Mouse (Mus musculus) granulocyte monocyte progenitor cell, adult 5-6 weeks (primary cell): Measurements from ENCODE around the gene Mall. TPM values are rescaled to one million over a fixed set of nuclear protein-coding genes. Genes with fewer than 3 reads are reported as not detected.

Experiments
- ATAC-seq: replicated peaks from 2 replicates; pipeline ENCODE4 v1.8.0; 2016; ENCODE audit warnings: mild to moderate bottlenecking, moderate TSS enrichment, inconsistent platforms; ENCODE audit not compliant: poor library complexity, severe bottlenecking
- total RNA-seq, 2 experiments: library from RNA; stranded (forward) in 1 of 2; stranded (reverse) in 1 of 2; fragments of 200-712, 200-1000 nt in 1 of 2; fragments of >200 nt in 1 of 2; fragmentation: Nextera tagmentation in 1 of 2; gene quantifications; 2 replicates each; pipeline ENCODE4 v1.2.3; 2014 to 2017

Gene Mall
- total RNA-seq, 2 experiments from 2014 or later = not detected

GRCm38 (mm10) chr2:127734889-127735288 lies 5.2 kb upstream of the Mall start:
- no peak for ATAC-seq

GRCm38 (mm10) chr2:127730301-127730997 lies 717 bp upstream of the Mall start:
- no peak for ATAC-seq

GRCm38 (mm10) chr2:127728661-127729450 lies 876 bp downstream of the Mall start:
- ATAC-seq = no peak

- no peak for ATAC-seq
Measured at GRCm38 (mm10) chr2:127728146-127728545, 1.6 kb downstream of the Mall start.

GRCm38 (mm10) chr2:127723193-127723592 lies 6.5 kb downstream of the Mall start:
- peak; percentile 31; the same call in 1 of the 2 replicates for ATAC-seq

GRCm38 (mm10) chr2:127722176-127722892 lies 7.4 kb downstream of the Mall start:
- ATAC-seq = peak; percentile 52

GRCm38 (mm10) chr2:127718839-127719468 lies 10.8 kb downstream of the Mall start:
- ATAC-seq = 0 out of 2 replicates have a peak, but pooled peaks have one; percentile 40

- ATAC-seq = no peak
Measured at GRCm38 (mm10) chr2:127714726-127715125, 15.0 kb downstream of the Mall start.

GRCm38 (mm10) chr2:127708792-127709191 lies 20.9 kb downstream of the Mall start:
- no peak for ATAC-seq

- ATAC-seq = no peak
Measured at GRCm38 (mm10) chr2:127708060-127708459, 21.7 kb downstream of the Mall start.

GRCm38 (mm10) chr2:127705267-127705666 lies 24.5 kb downstream of the Mall start:
- no peak for ATAC-seq

- ATAC-seq = no peak
Measured at GRCm38 (mm10) chr2:127689239-127689638, 40.5 kb downstream of the Mall start.

- ATAC-seq = peak; percentile 85
Measured at GRCm38 (mm10) chr2:127683687-127684331, 45.9 kb downstream of the Mall start.

GRCm38 (mm10) chr2:127667843-127668506 lies 61.8 kb downstream of the Mall start:
- no peak for ATAC-seq

- no peak for ATAC-seq
Measured at GRCm38 (mm10) chr2:127667015-127667414, 62.7 kb downstream of the Mall start.

- no peak for ATAC-seq
Measured at GRCm38 (mm10) chr2:127662708-127663107, 67.0 kb downstream of the Mall start.

- no peak for ATAC-seq
Measured at GRCm38 (mm10) chr2:127656086-127656720, 73.5 kb downstream of the Mall start, which contains the start of gene Mal. Gene Mal (minus strand): TSS chr2:127656695.

GRCm38 (mm10) chr2:127655419-127655818 lies 74.3 kb downstream of the Mall start:
- no peak for ATAC-seq

GRCm38 (mm10) chr2:127654786-127655185 lies 74.9 kb downstream of the Mall start:
- no peak for ATAC-seq
